ENCODE assay signal across 10 mouse cellular contexts in the genomic region with DNA sequence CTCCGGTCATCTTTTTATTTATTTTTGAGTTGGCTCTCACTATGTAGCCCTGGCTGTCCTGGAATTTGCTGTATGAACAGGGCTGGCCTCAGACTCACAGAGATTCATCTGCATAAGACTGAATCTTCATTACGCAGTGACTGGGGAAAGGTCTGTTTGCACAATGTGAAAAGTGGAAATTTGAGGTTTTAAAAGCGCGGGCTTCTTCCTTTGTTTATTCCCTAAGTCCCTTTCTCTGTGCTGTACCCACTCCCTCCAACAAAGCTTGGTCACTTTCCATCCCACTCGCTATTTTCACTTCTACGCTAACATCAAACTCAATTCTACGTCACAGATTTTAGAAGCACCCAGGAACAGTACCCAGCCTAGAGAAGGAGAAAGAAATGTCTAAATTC. TPM values are rescaled to one million over a fixed set of nuclear protein-coding genes. Genes with fewer than 3 reads are reported as not detected.
DNase-seq lines count a peak whose midpoint lies in the region; ATAC-seq and TF ChIP-seq lines count a peak whose summit lies in the region.
"Had no signal": no experiment of that assay in that cellular context is flagged by ENCODE, and none has a peak within 500 bp of the region (broad histone marks: within the 10 kb centered on the region; RNA-seq: fewer than 3 reads in every experiment).

No protein-coding gene starts in this region.

- no peak for DNase-seq in cerebellum, adult 2 months
- no peak for DNase-seq in cerebellum, postnatal 14 days
- no peak for DNase-seq in neural tube, embryonic 11.5 days (ENCODE audit: low spot score)
- DNase-seq in neural tube, embryonic 10.5 days (ENCODE audit: extremely low spot score, low spot score), result no peak
- DNase-seq in right cerebral cortex, postnatal 10 days (ENCODE audit: low spot score in 2 of 2), result no peak
- DNase-seq in urinary bladder, postnatal 25 days (ENCODE audit: low spot score), result no peak

- TF ChIP-seq POLR2A in cerebellum, adult 2 months (IDR thresholded peaks at IDR 0.05; ENCODE audit: borderline replicate concordance, insufficient read depth, low read length), result no peak

- no peaks in the 10 kb centered on the region for H3K27me3 ChIP-seq in cerebellum, adult 2 months (ENCODE audit: control insufficient read depth, insufficient read depth, low read length)
- no peaks in the 10 kb centered on the region for H3K27me3 ChIP-seq in neural tube, embryonic 11.5 days (ENCODE audit: control insufficient read depth, insufficient read depth, low read length)
- H3K27me3 ChIP-seq in limb, embryonic 15.5 days, result no peaks in the 10 kb centered on the region
- H3K27me3 ChIP-seq in stomach, embryonic 15.5 days (replicated peaks), result no peaks in the 10 kb centered on the region

- no peak for ATAC-seq in neural tube, embryonic 11.5 days (ENCODE audit: insufficient read depth, low FRiP score, low TSS enrichment)
- ATAC-seq in limb, embryonic 15.5 days (ENCODE audit: insufficient number of reproducible peaks, low FRiP score, low TSS enrichment, low read depth), result no peak
- ATAC-seq in stomach, embryonic 15.5 days (ENCODE audit: insufficient read depth, low FRiP score, low read depth), result no peak; the same call in 1 of the 2 replicates

- TF ChIP-seq CTCF in cerebellum, adult 2 months (IDR thresholded peaks at IDR 0.05; ENCODE audit: borderline replicate concordance, insufficient read depth, low read depth, low read length), result no peak

- H3K9ac ChIP-seq in neural tube, embryonic 11.5 days (ENCODE audit: low read length), result peak overlapping the region; percentile 81
- H3K9ac ChIP-seq in limb, embryonic 15.5 days, result peak overlapping the region; percentile 54
- H3K9ac ChIP-seq in stomach, embryonic 15.5 days, result peak overlapping the region; percentile 44; the same call in 1 of the 2 replicates

- no peaks in the 10 kb centered on the region for H3K36me3 ChIP-seq in neural tube, embryonic 11.5 days (ENCODE audit: control insufficient read depth, insufficient read depth, low read length)
- H3K36me3 ChIP-seq in limb, embryonic 15.5 days, result 0 out of 2 replicates have a peak, but pooled peaks cover 7% of the 10 kb centered on the region
- H3K36me3 ChIP-seq in stomach, embryonic 15.5 days, result no peaks in the 10 kb centered on the region

- H3K27ac ChIP-seq in cerebellum, adult 2 months (ENCODE audit: insufficient read depth, low read length), result peak overlapping the region; percentile 63
- peak overlapping the region; percentile 95 for H3K27ac ChIP-seq in neural tube, embryonic 11.5 days (ENCODE audit: low read depth, low read length)
- H3K27ac ChIP-seq in limb, embryonic 15.5 days, result peak overlapping the region; percentile 97
- H3K27ac ChIP-seq in stomach, embryonic 15.5 days, result peak overlapping the region; percentile 99

- H3K9me3 ChIP-seq in neural tube, embryonic 11.5 days (ENCODE audit: control insufficient read depth, low read length), result no peaks in the 10 kb centered on the region
- H3K9me3 ChIP-seq in limb, embryonic 15.5 days, result no peaks in the 10 kb centered on the region
- H3K9me3 ChIP-seq in stomach, embryonic 15.5 days, result no peaks in the 10 kb centered on the region

- peak overlapping the region; percentile 84 for H3K4me2 ChIP-seq in neural tube, embryonic 11.5 days (ENCODE audit: low read depth)
- H3K4me2 ChIP-seq in limb, embryonic 15.5 days, result peak overlapping the region; percentile 63
- H3K4me2 ChIP-seq in stomach, embryonic 15.5 days, result peak overlapping the region; percentile 84

- H3K4me1 ChIP-seq in cerebellum, adult 2 months (ENCODE audit: control insufficient read depth, insufficient read depth, low read length), result no peaks in the 10 kb centered on the region
- H3K4me1 ChIP-seq in neural tube, embryonic 11.5 days (ENCODE audit: control insufficient read depth, insufficient read depth, low read length), result peaks cover 7% of the 10 kb centered on the region; the same call in 1 of the 2 replicates
- peaks cover 30% of the 10 kb centered on the region for H3K4me1 ChIP-seq in limb, embryonic 15.5 days
- H3K4me1 ChIP-seq in stomach, embryonic 15.5 days, result 0 out of 2 replicates have a peak, but pooled peaks cover 2% of the 10 kb centered on the region

- 63% methylated on average over 7 of the region's 7 CpGs for WGBS in cerebellum, adult 2 months
- 42% methylated on average over 7 of the region's 7 CpGs for WGBS in neural tube, embryonic 11.5 days
- 37% methylated on average over 7 of the region's 7 CpGs for WGBS in limb, embryonic 15.5 days
- 19% methylated on average over 7 of the region's 7 CpGs for WGBS in stomach, embryonic 15.5 days

- peak overlapping the region; percentile 62 for H3K4me3 ChIP-seq in cerebellum, adult 2 months (replicated peaks; ENCODE audit: insufficient read depth, low read depth, low read length)
- H3K4me3 ChIP-seq in neural tube, embryonic 11.5 days (ENCODE audit: low read depth, low read length), result peak overlapping the region; percentile 50
- H3K4me3 ChIP-seq in limb, embryonic 15.5 days, result peak overlapping the region; percentile 49
- peak overlapping the region; percentile 56 for H3K4me3 ChIP-seq in stomach, embryonic 15.5 days (replicated peaks)

RNA-seq across cellular contexts. Expression of gene Gm42791, which starts 0.6 kb away (rescaled TPM):
- polyA plus RNA-seq in cerebellum, adult 2 months (2012; rRNA removed), result not detected in 2 replicates
- polyA plus RNA-seq in neural tube, embryonic 11.5 days (2014; fragmentation: Nextera tagmentation; extraction: Ambion mirVana), result 0.50 and 2.0 TPM in 2 replicates
- 1.2 and 3.7 TPM in 2 replicates for polyA plus RNA-seq in limb, embryonic 15.5 days (2015; fragmentation: Nextera tagmentation; extraction: Ambion mirVana)
- 0.67 and 0.80 TPM in 2 replicates for polyA plus RNA-seq in stomach, embryonic 15.5 days (2015; fragmentation: Nextera tagmentation; extraction: Ambion mirVana)
- polyA plus RNA-seq: brain, embryonic 14.5 days; gonadal fat pad, adult 2 months had no signal
